ENCODE assay signal across 20 mouse cellular contexts in the genomic region with DNA sequence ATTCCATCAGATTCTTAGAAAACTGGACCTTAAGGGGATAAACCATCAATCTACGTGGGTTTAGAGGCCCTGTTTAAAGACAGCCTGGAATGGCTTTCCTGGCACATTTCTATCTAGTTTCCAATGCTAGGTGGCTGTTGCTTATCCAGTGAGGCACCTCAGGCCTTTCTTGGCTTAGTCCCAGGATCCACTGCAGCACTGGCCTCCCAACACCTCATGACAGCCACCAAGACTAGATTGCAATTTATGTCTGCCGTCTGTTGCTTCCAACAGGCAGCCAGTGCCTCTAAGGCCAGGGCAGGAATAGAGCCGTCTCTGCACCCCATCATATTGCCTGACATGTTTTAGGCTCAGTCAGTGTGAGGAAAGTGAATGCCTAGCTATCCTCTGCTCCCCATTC.
DNase-seq lines count a peak whose midpoint lies in the region; ATAC-seq lines count a peak whose summit lies in the region.
"Had no signal": no experiment of that assay in that cellular context is flagged by ENCODE, and none has a peak within 500 bp of the region (broad histone marks: within the 10 kb centered on the region; RNA-seq: fewer than 3 reads in every experiment).

No protein-coding gene starts in this region.

- 38% methylated on average over 3 of the region's 3 CpGs for WGBS in heart, embryonic 16.5 days
- 72% methylated on average over 3 of the region's 3 CpGs for WGBS in heart, embryonic 11.5 days (ENCODE audit: insufficient replicate concordance)
- 91% methylated on average over 3 of the region's 3 CpGs for WGBS in forebrain, embryonic 13.5 days

- H3K4me2 ChIP-seq in heart, embryonic 16.5 days (ENCODE audit: low read depth, low read length) = no peak overlapping the region
- no peak overlapping the region for H3K4me2 ChIP-seq in heart, embryonic 11.5 days
- H3K4me2 ChIP-seq in forebrain, embryonic 13.5 days = no peak overlapping the region
- H3K4me2 ChIP-seq: embryonic facial prominence, embryonic 15.5 days; forebrain, embryonic 15.5 days; heart, embryonic 13.5 days; hindbrain, embryonic 13.5 days had no signal

- ATAC-seq in heart, embryonic 16.5 days (replicated peaks; ENCODE audit: extremely low read depth, insufficient read depth, low FRiP score) = peak; percentile 49; the same call in 1 of the 2 replicates
- ATAC-seq in heart, embryonic 11.5 days (replicated peaks; ENCODE audit: insufficient number of reproducible peaks, low FRiP score, low TSS enrichment) = no peak
- ATAC-seq in forebrain, embryonic 13.5 days = no peak
- ATAC-seq: forebrain, embryonic 15.5 days; hindbrain, postnatal 0 days had no signal

- no peak overlapping the region for H3K9ac ChIP-seq in heart, embryonic 16.5 days (ENCODE audit: low read length)
- H3K9ac ChIP-seq in heart, embryonic 11.5 days (ENCODE audit: low read depth, low read length) = no peak overlapping the region
- no peak overlapping the region for H3K9ac ChIP-seq in forebrain, embryonic 13.5 days
- H3K9ac ChIP-seq: embryonic facial prominence, embryonic 15.5 days; forebrain, embryonic 15.5 days; heart, embryonic 13.5 days; hindbrain, embryonic 13.5 days had no signal

- no peaks in the 10 kb centered on the region for H3K36me3 ChIP-seq in heart, embryonic 16.5 days (ENCODE audit: control insufficient read depth, insufficient read depth)
- H3K36me3 ChIP-seq in heart, embryonic 11.5 days (ENCODE audit: control insufficient read depth, insufficient read depth, low read length) = no peaks in the 10 kb centered on the region
- H3K36me3 ChIP-seq in forebrain, embryonic 13.5 days (ENCODE audit: poor library complexity, severe bottlenecking) = no peaks in the 10 kb centered on the region
- H3K36me3 ChIP-seq: embryonic facial prominence, embryonic 15.5 days; forebrain, embryonic 10.5 days; forebrain, embryonic 15.5 days; heart, embryonic 13.5 days; hindbrain, embryonic 13.5 days had no signal

- no peak overlapping the region for H3K4me3 ChIP-seq in heart, embryonic 16.5 days (ENCODE audit: low read length)
- no peak overlapping the region for H3K4me3 ChIP-seq in heart, embryonic 11.5 days (ENCODE audit: low read depth, low read length)
- no peak overlapping the region for H3K4me3 ChIP-seq in forebrain, embryonic 13.5 days
- H3K4me3 ChIP-seq: embryonic facial prominence, embryonic 15.5 days; erythroblast, embryonic 14.5 days; forebrain, embryonic 10.5 days; forebrain, embryonic 15.5 days; heart, embryonic 13.5 days; hindbrain, embryonic 13.5 days had no signal

- H3K4me1 ChIP-seq in heart, embryonic 16.5 days (ENCODE audit: control insufficient read depth, insufficient read depth, low read length) = no peaks in the 10 kb centered on the region
- H3K4me1 ChIP-seq in heart, embryonic 11.5 days (ENCODE audit: control insufficient read depth, insufficient read depth, low read length) = no peaks in the 10 kb centered on the region
- 0 out of 2 replicates have a peak, but pooled peaks cover 8% of the 10 kb centered on the region for H3K4me1 ChIP-seq in forebrain, embryonic 13.5 days
- H3K4me1 ChIP-seq: embryonic facial prominence, embryonic 15.5 days; forebrain, embryonic 15.5 days had no signal

- H3K9me3 ChIP-seq in heart, embryonic 16.5 days (replicated peaks; ENCODE audit: control insufficient read depth, low read length) = no peaks in the 10 kb centered on the region
- H3K9me3 ChIP-seq in heart, embryonic 11.5 days (replicated peaks; ENCODE audit: control insufficient read depth, low read length) = no peaks in the 10 kb centered on the region
- no peaks in the 10 kb centered on the region for H3K9me3 ChIP-seq in forebrain, embryonic 13.5 days (replicated peaks)
- H3K9me3 ChIP-seq: embryonic facial prominence, embryonic 15.5 days; forebrain, embryonic 10.5 days; forebrain, embryonic 15.5 days; heart, embryonic 13.5 days; hindbrain, embryonic 13.5 days had no signal

- no peak overlapping the region for H3K27ac ChIP-seq in heart, embryonic 16.5 days (ENCODE audit: low read length)
- no peak overlapping the region for H3K27ac ChIP-seq in heart, embryonic 11.5 days (ENCODE audit: low read depth, low read length)
- H3K27ac ChIP-seq in forebrain, embryonic 13.5 days = no peak overlapping the region
- H3K27ac ChIP-seq: embryonic facial prominence, embryonic 15.5 days; forebrain, embryonic 10.5 days; forebrain, embryonic 15.5 days; heart, embryonic 13.5 days; hindbrain, embryonic 13.5 days; hindbrain, postnatal 0 days had no signal

- H3K27me3 ChIP-seq in heart, embryonic 16.5 days (ENCODE audit: control insufficient read depth, insufficient read depth, low read length) = no peaks in the 10 kb centered on the region
- no peaks in the 10 kb centered on the region for H3K27me3 ChIP-seq in heart, embryonic 11.5 days (ENCODE audit: control insufficient read depth, insufficient read depth, low read length)
- H3K27me3 ChIP-seq in forebrain, embryonic 13.5 days = no peaks in the 10 kb centered on the region
- H3K27me3 ChIP-seq: embryonic facial prominence, embryonic 15.5 days; forebrain, embryonic 15.5 days; heart, embryonic 13.5 days; hindbrain, embryonic 13.5 days had no signal

- DNase-seq in cerebellum, adult 11-12 months = peak; percentile 12
- DNase-seq in cerebellum, adult 8-10 months = no peak
- peak; percentile 53 for DNase-seq in left cerebral cortex, postnatal 4 days
- no peak for DNase-seq in left cerebral cortex, postnatal 36 days (ENCODE audit: low spot score in 2 of 2)
- DNase-seq in cerebellum, postnatal 36 days = peak; percentile 6 to 7
- DNase-seq: adrenal gland, postnatal 10 days; embryo, embryonic 11 days; gastrocnemius, postnatal 36 days; kidney, adult 18-20 months; kidney, postnatal 10 days had no signal

- intact Hi-C loops in left cerebral cortex, postnatal 4 days (cut with DNase I) = no loop called here
- intact Hi-C loops in left cerebral cortex, postnatal 36 days (cut with DNase I) = no loop called here

Comparison
In these comparisons a context has a peak if more than half of its experiments do, and no peak if none do; other contexts are left out.
1. DNase-seq: peak in cerebellum, adult 11-12 months (single experiment), left cerebral cortex, postnatal 4 days (single experiment) and cerebellum, postnatal 36 days (2 of 2); none in cerebellum, adult 8-10 months (single experiment) and left cerebral cortex, postnatal 36 days (0 of 2).